Mouse (Mus musculus) megakaryocyte, embryonic 14.5 days (primary cell): Measurements from ENCODE around the gene Fbxl12.

Experiments
- FLI1 ChIP-seq: IDR thresholded peaks from 2 replicates; pipeline ENCODE4 v1.6.1; 2012; ENCODE audit warnings: low read length, inconsistent platforms, mixed read lengths
- GATA1 ChIP-seq: IDR thresholded peaks from 3 replicates; pipeline ENCODE4 v1.6.1; 2012; ENCODE audit warnings: mixed read lengths, low read length, inconsistent platforms, borderline replicate concordance

DNA sequence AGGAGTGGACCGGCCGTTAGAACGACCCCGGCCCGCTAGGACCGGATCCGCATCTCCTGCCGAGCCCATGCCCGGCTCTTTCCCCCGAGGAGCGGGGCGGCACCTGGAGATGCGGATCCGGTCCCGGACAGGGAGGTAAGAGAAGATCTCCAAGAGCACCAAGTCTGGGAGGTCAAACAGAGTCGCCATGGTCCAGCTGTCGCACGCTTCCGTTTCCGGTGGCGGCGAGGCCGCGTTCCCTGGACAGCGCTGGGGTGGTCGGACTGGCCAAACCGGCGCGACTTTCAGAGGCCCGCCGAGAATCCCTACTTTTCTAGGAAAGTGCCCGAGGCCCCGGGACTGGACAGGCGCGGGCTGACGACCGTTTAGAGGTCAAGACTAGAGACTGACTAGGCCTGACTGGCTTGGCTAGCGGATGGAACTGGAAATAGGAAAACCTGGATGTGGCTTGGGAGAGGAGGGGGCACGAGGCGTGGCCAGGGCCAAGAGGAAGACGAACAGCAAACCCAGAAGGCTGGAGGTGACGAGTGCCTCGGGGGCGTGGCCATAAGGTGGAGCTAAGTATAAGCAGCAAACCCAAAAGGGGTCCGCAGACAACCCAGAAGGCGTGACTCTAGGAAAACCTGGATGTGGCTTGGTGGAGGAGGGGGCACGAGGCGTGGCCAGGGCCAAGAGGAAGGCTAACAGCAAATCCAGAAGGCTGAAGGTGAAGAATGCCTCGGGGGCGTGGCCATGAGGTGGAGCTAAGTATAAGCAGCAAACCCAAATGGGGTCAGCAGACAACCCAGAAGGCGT is 2.3 kb downstream of the Fbxl12 start, which contains the start of gene Ubl5:
- no peak for TF ChIP-seq GATA1
- no peak for TF ChIP-seq FLI1
